Mouse (Mus musculus) neural tube, embryonic 11.5 days (tissue): ENCODE results near the gene Rbck1. TPM values are rescaled to one million over a fixed set of nuclear protein-coding genes. Genes with fewer than 3 reads are reported as not detected.

Experiments used
- ATAC-seq: fragments of 200-750 bp; cut with Nextera tagmentation; 2 replicates; pipeline ENCODE4 v1.8.0; 2017; ENCODE audit warnings: moderate number of reproducible peaks, mild to moderate bottlenecking, moderate TSS enrichment, moderate library complexity; ENCODE audit not compliant: insufficient read depth, low FRiP score, low TSS enrichment
- DNase-seq: peaks from one replicate; pipeline ENCODE4 v3.0.0-alpha.2; 2015; ENCODE audit warnings: low spot score
- H3K27ac ChIP-seq: fragments of 300-500 bp; sonication (generic); 2 replicates; pipeline ENCODE4 v1.5.1; 2014; ENCODE audit warnings: low read depth, mild to moderate bottlenecking, low read length
- H3K27me3 ChIP-seq: fragments of 300-500 bp; sonication (generic); 2 replicates; pipeline ENCODE4 v1.6.1; 2014; ENCODE audit warnings: mild to moderate bottlenecking, low read length, mixed read lengths; ENCODE audit not compliant: control insufficient read depth, insufficient read depth
- H3K36me3 ChIP-seq: fragments of 300-500 bp; sonication (generic); 2 replicates; pipeline ENCODE4 v1.6.1; 2014; ENCODE audit warnings: mild to moderate bottlenecking, low read length, moderate library complexity, mixed read lengths; ENCODE audit not compliant: control insufficient read depth, insufficient read depth
- H3K4me1 ChIP-seq: fragments of 300-500 bp; sonication (generic); 2 replicates; pipeline ENCODE4 v1.6.1; 2014; ENCODE audit warnings: low read length, mixed read lengths; ENCODE audit not compliant: control insufficient read depth, insufficient read depth
- H3K4me2 ChIP-seq: fragments of 300-500 bp; sonication (generic); 2 replicates; pipeline ENCODE4 v1.6.1; 2014; ENCODE audit warnings: low read depth, mild to moderate bottlenecking, moderate library complexity
- H3K4me3 ChIP-seq: fragments of 300-500 bp; sonication (generic); 2 replicates; pipeline ENCODE4 v1.5.1; 2014; ENCODE audit warnings: low read depth, low read length
- H3K9ac ChIP-seq: fragments of 300-500 bp; sonication (generic); 2 replicates; pipeline ENCODE4 v1.6.1; 2014; ENCODE audit warnings: mild to moderate bottlenecking, low read length
- H3K9me3 ChIP-seq: fragments of 300-500 bp; sonication (generic); 2 replicates; pipeline ENCODE4 v1.6.1; 2016; ENCODE audit warnings: low read length; ENCODE audit not compliant: control insufficient read depth
- WGBS: fragments of 180-500 bp; shearing (Covaris S2); extraction: QIAGEN DNeasy Blood & Tissue Kit; methylation state at CpG from one replicate; pipeline ENCODE4 v1.1.7; 2014; 5-methylcytosine and 5-hydroxymethylcytosine counted together
- polyA plus RNA-seq: library from polyadenylated mRNA; unstranded; fragments of >200 nt; fragmentation: Nextera tagmentation; extraction: Ambion mirVana; gene quantifications from 2 replicates; pipeline ENCODE4 v1.2.1, GENCODE M21; 2014

Rbck1 gene
- polyA plus RNA-seq, 1 experiment from 2014 or later, result 77.8 TPM

- H3K27ac ChIP-seq, result no peak overlapping the region
- H3K4me3 ChIP-seq, result no peak overlapping the region
- no peaks in the 10 kb centered on the region for H3K4me1 ChIP-seq
- H3K27me3 ChIP-seq, result no peaks in the 10 kb centered on the region
- no peaks in the 10 kb centered on the region for H3K9me3 ChIP-seq
- ATAC-seq (no peak), DNase-seq (no peak)
- no peak overlapping the region for H3K4me2 ChIP-seq
- H3K9ac ChIP-seq, result no peak overlapping the region
- WGBS, result 93% methylated on average over 3 of the region's 3 CpGs
- H3K36me3 ChIP-seq, result peaks cover 18% of the 10 kb centered on the region
These were observed 7.6 kb downstream of the Rbck1 start for GRCm38 (mm10) chr2:152324842-152325241.

DNA sequence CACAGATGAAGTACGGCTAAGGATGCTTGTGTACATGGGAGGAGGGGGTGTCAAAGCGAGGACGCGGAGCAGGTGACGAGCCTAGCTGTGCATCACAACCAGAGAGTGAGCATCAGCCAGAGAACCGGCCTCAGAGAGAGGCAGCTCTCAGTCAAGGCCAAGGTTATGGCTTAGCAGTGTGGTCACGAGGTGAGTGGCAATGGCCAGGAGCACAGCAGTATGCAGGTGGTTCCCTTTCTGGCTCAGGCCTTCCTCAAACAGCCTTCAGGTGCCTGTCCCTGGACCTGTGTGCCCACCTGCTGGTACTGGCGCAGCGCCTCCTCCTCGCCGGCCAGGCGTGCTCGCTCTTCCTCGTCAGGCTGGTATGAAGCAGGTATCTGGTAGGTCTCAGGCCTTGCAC lies 8.5 kb downstream of the Rbck1 start:
- Histone ChIP-seq H3K4me1 (no peaks in the 10 kb centered on the region), H3K36me3 (peaks cover 16% of the 10 kb centered on the region), H3K4me3 (no peak overlapping the region), H3K4me2 (no peak overlapping the region), H3K27me3 (no peaks in the 10 kb centered on the region), H3K9me3 (no peaks in the 10 kb centered on the region), H3K27ac (no peak overlapping the region), H3K9ac (no peak overlapping the region)
- ATAC-seq, result no peak
- no peak for DNase-seq
- 92% methylated on average over 14 of the region's 14 CpGs for WGBS

- no peak overlapping the region for H3K4me3 ChIP-seq
- DNase-seq, result no peak
- no peak for ATAC-seq
- no peaks in the 10 kb centered on the region for H3K27me3 ChIP-seq
- no peaks in the 10 kb centered on the region for H3K4me1 ChIP-seq
- no peak overlapping the region for H3K4me2 ChIP-seq
- 94% methylated on average over 6 of the region's 6 CpGs for WGBS
- H3K27ac ChIP-seq, result no peak overlapping the region
- peaks cover 22% of the 10 kb centered on the region for H3K36me3 ChIP-seq
- no peaks in the 10 kb centered on the region for H3K9me3 ChIP-seq
- H3K9ac ChIP-seq, result no peak overlapping the region; the same call in 1 of the 2 replicates
These were observed 10.3 kb downstream of the Rbck1 start for GRCm38 (mm10) chr2:152322198-152322597.

GRCm38 (mm10) chr2:152321558-152321957 lies 10.9 kb downstream of the Rbck1 start:
- Histone ChIP-seq H3K27ac (no peak overlapping the region), H3K9me3 (no peaks in the 10 kb centered on the region), H3K9ac (no peak overlapping the region), H3K36me3 (peaks cover 24% of the 10 kb centered on the region), H3K4me3 (no peak overlapping the region), H3K4me2 (no peak overlapping the region), H3K27me3 (no peaks in the 10 kb centered on the region), H3K4me1 (no peaks in the 10 kb centered on the region)
- DNase-seq (no peak), ATAC-seq (no peak)
- WGBS, result 86% methylated on average over 5 of the region's 5 CpGs

GRCm38 (mm10) chr2:152317054-152317453 lies 15.4 kb downstream of the Rbck1 start:
- no peak overlapping the region for H3K4me2 ChIP-seq
- H3K9me3 ChIP-seq, result no peaks in the 10 kb centered on the region
- no peak overlapping the region for H3K27ac ChIP-seq
- WGBS, result 87% methylated on average over 6 of the region's 6 CpGs
- ATAC-seq, result no peak
- H3K4me3 ChIP-seq, result no peak overlapping the region
- DNase-seq, result no peak
- no peak overlapping the region for H3K9ac ChIP-seq
- H3K36me3 ChIP-seq, result peaks cover 12% of the 10 kb centered on the region
- no peaks in the 10 kb centered on the region for H3K4me1 ChIP-seq
- no peaks in the 10 kb centered on the region for H3K27me3 ChIP-seq

DNA sequence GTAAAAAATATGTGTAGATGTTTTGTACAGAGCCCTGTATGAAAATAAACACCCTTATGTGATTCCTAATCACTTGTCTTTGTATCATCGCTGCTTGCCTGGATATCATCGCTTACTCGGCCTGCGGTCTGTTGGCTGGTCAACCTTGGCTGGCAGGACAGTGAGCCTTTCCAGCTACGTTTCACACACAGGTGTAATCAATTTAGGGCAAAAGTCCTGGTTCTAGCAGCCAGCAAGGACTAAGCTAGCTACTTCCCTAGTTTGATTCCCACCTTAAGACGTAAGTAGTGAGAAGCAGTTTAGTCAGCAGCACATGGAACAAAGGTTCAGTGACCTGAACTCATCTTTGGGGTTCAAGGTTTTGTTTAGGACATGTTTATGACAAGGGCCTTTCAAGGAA lies 18.5 kb downstream of the Rbck1 start:
- 92% methylated on average over 6 of the region's 6 CpGs for WGBS
- no peak for DNase-seq
- Histone ChIP-seq H3K9me3 (no peaks in the 10 kb centered on the region), H3K27me3 (no peaks in the 10 kb centered on the region), H3K4me2 (no peak overlapping the region), H3K4me3 (no peak overlapping the region), H3K36me3 (peaks cover 19% of the 10 kb centered on the region), H3K4me1 (no peaks in the 10 kb centered on the region), H3K9ac (no peak overlapping the region), H3K27ac (no peak overlapping the region)
- ATAC-seq, result no peak

GRCm38 (mm10) chr2:152312996-152313395 lies 19.5 kb downstream of the Rbck1 start:
- 94% methylated on average over 7 of the region's 7 CpGs for WGBS
- ATAC-seq, result no peak
- peaks cover 19% of the 10 kb centered on the region for H3K36me3 ChIP-seq
- no peak overlapping the region for H3K4me3 ChIP-seq
- no peak overlapping the region for H3K4me2 ChIP-seq
- no peaks in the 10 kb centered on the region for H3K4me1 ChIP-seq
- H3K9ac ChIP-seq, result no peak overlapping the region
- H3K27ac ChIP-seq, result no peak overlapping the region
- DNase-seq, result no peak
- no peaks in the 10 kb centered on the region for H3K27me3 ChIP-seq
- no peaks in the 10 kb centered on the region for H3K9me3 ChIP-seq

- Histone ChIP-seq H3K9ac (no peak overlapping the region), H3K4me3 (no peak overlapping the region), H3K4me2 (no peak overlapping the region), H3K27ac (no peak overlapping the region), H3K36me3 (peaks cover 26% of the 10 kb centered on the region), H3K4me1 (no peaks in the 10 kb centered on the region), H3K9me3 (no peaks in the 10 kb centered on the region), H3K27me3 (no peaks in the 10 kb centered on the region)
- 92% methylated on average over 3 of the region's 3 CpGs for WGBS
- no peak for DNase-seq
- no peak for ATAC-seq
These were observed 25.3 kb downstream of the Rbck1 start for GRCm38 (mm10) chr2:152307186-152307585.

GRCm38 (mm10) chr2:152305480-152305879 lies 27.0 kb downstream of the Rbck1 start:
- no peaks in the 10 kb centered on the region for H3K9me3 ChIP-seq
- ATAC-seq, result no peak

More at GRCm38 (mm10) chr2:152305480-152305879, 27.0 kb downstream of the Rbck1 start:
- Histone ChIP-seq H3K27me3 (no peaks in the 10 kb centered on the region), H3K9ac (no peak overlapping the region), H3K4me3 (no peak overlapping the region), H3K36me3 (peaks cover 23% of the 10 kb centered on the region), H3K27ac (no peak overlapping the region), H3K4me2 (no peak overlapping the region), H3K4me1 (no peaks in the 10 kb centered on the region)
- 98% methylated on average over 6 of the region's 6 CpGs for WGBS
- no peak for DNase-seq
